Mouse (Mus musculus) intestine, embryonic 16.5 days (tissue): Measurements from ENCODE around the gene Lrwd1. TPM values are rescaled to one million over a fixed set of nuclear protein-coding genes. Genes with fewer than 3 reads are reported as not detected.
"Not testable (repeated sequence)": the region's sequence is repeated elsewhere in the genome, so short reads cannot be mapped to it uniquely, and the experiment has no call there.

ENCODE experiments used
- ATAC-seq: fragments of 200-750 bp; cut with Nextera tagmentation; 2 replicates; pipeline ENCODE4 v1.8.0; 2017; ENCODE audit warnings: moderate TSS enrichment, moderate library complexity
- H3K27ac ChIP-seq: fragments of 300-500 bp; sonication (generic); 2 replicates; pipeline ENCODE4 v1.5.1; 2014; ENCODE audit warnings: mild to moderate bottlenecking, low read length
- H3K27me3 ChIP-seq: fragments of 300-500 bp; sonication (generic); replicated peaks from 2 replicates; pipeline ENCODE4 v1.6.1; 2014; ENCODE audit warnings: low read length, control low read depth, mixed read lengths; ENCODE audit not compliant: control insufficient read depth, insufficient read depth
- H3K36me3 ChIP-seq: fragments of 300-500 bp; sonication (generic); 2 replicates; pipeline ENCODE4 v1.6.1; 2014; ENCODE audit warnings: low read length, control low read depth; ENCODE audit not compliant: control insufficient read depth, insufficient read depth
- H3K4me1 ChIP-seq: fragments of 300-500 bp; sonication (generic); 2 replicates; pipeline ENCODE4 v1.6.1; 2014; ENCODE audit warnings: low read length, control low read depth, mixed read lengths; ENCODE audit not compliant: control insufficient read depth, insufficient read depth
- H3K4me2 ChIP-seq: fragments of 300-500 bp; sonication (generic); 2 replicates; pipeline ENCODE4 v1.6.1; 2014; ENCODE audit warnings: low read depth, low read length, control low read depth
- H3K4me3 ChIP-seq: fragments of 300-500 bp; sonication (generic); 2 replicates; pipeline ENCODE4 v1.5.1; 2014; ENCODE audit warnings: mild to moderate bottlenecking, low read length
- H3K9ac ChIP-seq: fragments of 300-500 bp; sonication (generic); 2 replicates; pipeline ENCODE4 v1.6.1; 2014; ENCODE audit warnings: low read depth, low read length
- H3K9me3 ChIP-seq: fragments of 300-500 bp; sonication (generic); 2 replicates; pipeline ENCODE4 v1.6.1; 2016; ENCODE audit warnings: low read length, control low read depth; ENCODE audit not compliant: control insufficient read depth
- WGBS: fragments of 180-500 bp; shearing (Covaris S2); extraction: QIAGEN DNeasy Blood & Tissue Kit; methylation state at CpG from one replicate; pipeline ENCODE4 v1.1.7; 2014; 5-methylcytosine and 5-hydroxymethylcytosine counted together
- polyA plus RNA-seq: library from polyadenylated mRNA; unstranded; fragments of >200 nt; fragmentation: Nextera tagmentation; extraction: Ambion mirVana; gene quantifications from 2 replicates; pipeline ENCODE4 v1.2.1, GENCODE M21; 2015

Gene Lrwd1
- polyA plus RNA-seq, 1 experiment from 2014 or later = 22.7 TPM

DNA sequence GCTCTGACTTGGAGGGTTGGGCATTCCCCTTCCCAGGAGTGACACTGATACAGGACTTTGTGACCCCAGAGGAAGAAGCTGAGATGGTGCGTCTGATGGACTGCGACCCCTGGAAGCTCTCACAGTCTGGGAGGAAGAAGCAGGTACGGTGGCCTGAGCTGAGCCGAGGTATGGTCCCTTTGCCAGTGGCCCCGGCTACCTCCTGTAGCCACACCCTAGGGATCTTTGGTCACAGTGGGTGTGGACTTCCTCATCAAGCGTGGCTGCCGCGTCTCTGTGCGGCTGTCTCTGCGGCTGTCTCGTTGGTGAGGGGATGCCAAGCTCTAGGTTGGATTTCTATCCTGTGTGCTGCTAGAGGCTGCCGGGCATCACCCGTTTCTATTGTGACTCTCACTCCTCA lies 3.5 kb upstream of the Lrwd1 start:
- ATAC-seq = no peak
- no peak overlapping the region for H3K4me2 ChIP-seq
- H3K9me3 ChIP-seq = no peaks in the 10 kb centered on the region
- H3K4me3 ChIP-seq = no peak overlapping the region
- no peak overlapping the region for H3K9ac ChIP-seq
- peaks cover 12% of the 10 kb centered on the region; the same call in 1 of the 2 replicates for H3K4me1 ChIP-seq
- no peaks in the 10 kb centered on the region for H3K27me3 ChIP-seq
- WGBS = 88% methylated on average over 13 of the region's 13 CpGs
- H3K36me3 ChIP-seq = peaks cover 15% of the 10 kb centered on the region
- no peak overlapping the region for H3K27ac ChIP-seq

DNA sequence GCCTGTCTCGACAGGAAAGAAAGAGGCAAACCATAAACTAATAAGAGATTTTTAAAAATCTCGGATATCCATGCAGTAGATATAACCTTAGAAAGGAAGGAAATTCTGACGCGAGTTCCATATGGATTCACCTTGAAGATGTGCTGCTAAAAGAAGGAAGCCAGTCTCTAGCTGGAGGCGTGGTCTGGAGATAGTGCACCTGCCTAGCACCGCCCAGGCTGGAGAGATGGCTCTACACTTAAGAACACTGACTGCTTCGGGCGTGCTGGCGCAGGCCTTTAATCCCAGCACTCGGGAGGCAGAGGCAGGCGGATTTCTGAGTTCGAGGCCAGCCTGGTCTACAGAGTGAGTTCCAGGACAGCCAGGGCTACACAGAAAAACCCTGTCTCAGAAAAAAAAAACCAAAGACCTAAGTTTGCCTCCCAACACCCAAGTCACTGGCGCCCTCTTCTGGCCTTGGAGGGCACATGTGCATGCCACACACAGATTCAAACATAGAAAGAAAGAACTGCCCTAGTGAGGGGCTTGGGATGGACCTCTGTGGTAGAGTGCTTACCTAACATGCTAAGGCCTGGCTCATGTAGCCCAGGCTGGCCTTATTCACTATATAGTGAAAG lies 1.9 kb upstream of the Lrwd1 start:
- 71% methylated on average over 13 of the region's 13 CpGs for WGBS
- H3K36me3 ChIP-seq = peaks cover 15% of the 10 kb centered on the region
- no peak overlapping the region for H3K4me3 ChIP-seq
- no peaks in the 10 kb centered on the region for H3K27me3 ChIP-seq
- H3K9ac ChIP-seq = no peak overlapping the region
- H3K27ac ChIP-seq = no peak overlapping the region
- peaks cover 12% of the 10 kb centered on the region; the same call in 1 of the 2 replicates for H3K4me1 ChIP-seq
- H3K4me2 ChIP-seq = no peak overlapping the region
- no peak for ATAC-seq
- H3K9me3 ChIP-seq = no peaks in the 10 kb centered on the region

DNA sequence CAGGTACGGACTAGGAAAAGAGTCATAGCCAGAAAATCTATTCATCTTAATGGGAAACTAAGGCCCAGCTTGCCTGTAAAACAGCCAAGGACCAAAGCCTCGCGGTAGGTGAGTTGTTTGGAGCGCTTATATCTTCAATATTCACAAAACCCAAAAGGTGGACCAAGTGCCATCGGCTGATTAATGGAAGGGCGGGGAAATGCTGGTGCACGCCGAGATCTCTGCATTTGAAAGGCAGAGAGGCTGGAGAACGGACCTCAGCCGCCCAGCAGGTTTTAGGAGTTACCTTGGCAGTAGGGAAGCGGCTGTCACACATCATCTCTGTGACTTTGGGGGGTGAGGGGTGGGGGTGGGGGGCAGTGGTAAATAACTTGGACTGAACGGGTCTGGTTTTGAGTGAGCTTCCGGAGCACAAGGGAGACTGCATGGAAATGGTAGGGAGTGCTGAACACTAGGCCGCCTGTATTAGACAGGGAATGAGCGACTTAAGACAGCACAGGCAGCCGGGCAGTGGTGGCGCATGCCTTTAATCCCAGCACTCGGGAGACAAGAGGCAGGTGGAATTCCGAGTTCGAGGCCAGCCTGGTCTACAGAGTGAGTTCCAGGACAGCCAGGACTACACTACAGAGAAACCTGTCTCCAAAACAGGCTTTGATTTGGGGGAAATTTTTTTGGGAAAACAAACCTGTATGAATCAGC lies 567 bp upstream of the Lrwd1 start:
- H3K9ac ChIP-seq = peak overlapping the region; percentile 78
- peak; percentile 49 for ATAC-seq
- peak overlapping the region; percentile 58 for H3K27ac ChIP-seq
- no peaks in the 10 kb centered on the region for H3K27me3 ChIP-seq
- 5% methylated on average over 20 of the region's 20 CpGs for WGBS
- peak overlapping the region; percentile 65 for H3K4me2 ChIP-seq
- H3K4me3 ChIP-seq = peak overlapping the region; percentile 81
- no peaks in the 10 kb centered on the region for H3K9me3 ChIP-seq
- H3K4me1 ChIP-seq = peaks cover 12% of the 10 kb centered on the region; the same call in 1 of the 2 replicates
- peaks cover 10% of the 10 kb centered on the region for H3K36me3 ChIP-seq

DNA sequence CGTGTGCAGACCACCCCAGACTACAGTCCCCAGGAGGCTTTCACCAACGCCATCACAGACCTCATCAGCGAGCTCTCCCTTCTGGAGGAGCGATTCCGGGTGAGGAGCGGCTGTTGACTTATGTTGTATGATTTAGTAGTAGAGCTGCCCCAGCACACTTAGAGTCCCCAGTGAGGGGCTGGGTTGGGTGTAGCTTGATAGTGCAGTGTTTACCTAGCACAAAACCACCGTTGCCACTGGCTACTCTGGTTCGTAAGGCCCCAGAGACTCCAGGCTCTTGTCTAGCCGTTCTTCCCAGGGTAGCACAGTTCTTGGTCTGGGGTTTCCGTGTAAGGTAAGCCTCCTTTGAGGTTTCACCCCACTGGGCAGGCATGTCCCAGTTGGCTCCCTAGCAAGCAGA lies 13.7 kb downstream of the Lrwd1 start:
- no peak overlapping the region for H3K4me3 ChIP-seq
- H3K27ac ChIP-seq = no peak overlapping the region
- no peak overlapping the region for H3K4me2 ChIP-seq
- H3K9me3 ChIP-seq = no peaks in the 10 kb centered on the region
- H3K27me3 ChIP-seq = no peaks in the 10 kb centered on the region
- H3K9ac ChIP-seq = no peak overlapping the region
- H3K36me3 ChIP-seq = peaks cover 8% of the 10 kb centered on the region
- no peak for ATAC-seq
- 80% methylated on average over 10 of the region's 10 CpGs for WGBS
- peaks cover 10% of the 10 kb centered on the region for H3K4me1 ChIP-seq

DNA sequence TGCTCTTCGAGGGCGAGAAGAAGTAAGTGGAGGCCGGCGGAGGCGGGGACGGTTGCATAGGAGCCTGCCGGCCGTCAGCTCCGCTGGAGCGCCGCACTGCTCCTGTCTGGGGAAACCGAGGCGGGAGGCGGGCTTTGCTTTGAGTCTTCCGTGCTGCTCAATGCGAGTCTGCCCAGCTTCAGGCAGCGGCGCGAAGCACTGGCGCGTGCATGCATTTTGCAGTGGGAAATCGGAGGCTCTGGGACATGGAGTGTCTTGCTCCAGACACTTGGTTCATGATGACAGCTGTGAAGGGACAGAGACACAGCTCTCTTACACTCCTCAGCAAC lies 19.1 kb downstream of the Lrwd1 start:
- peak overlapping the region; percentile 85 for H3K9ac ChIP-seq
- ATAC-seq = peak; percentile 79

DNA sequence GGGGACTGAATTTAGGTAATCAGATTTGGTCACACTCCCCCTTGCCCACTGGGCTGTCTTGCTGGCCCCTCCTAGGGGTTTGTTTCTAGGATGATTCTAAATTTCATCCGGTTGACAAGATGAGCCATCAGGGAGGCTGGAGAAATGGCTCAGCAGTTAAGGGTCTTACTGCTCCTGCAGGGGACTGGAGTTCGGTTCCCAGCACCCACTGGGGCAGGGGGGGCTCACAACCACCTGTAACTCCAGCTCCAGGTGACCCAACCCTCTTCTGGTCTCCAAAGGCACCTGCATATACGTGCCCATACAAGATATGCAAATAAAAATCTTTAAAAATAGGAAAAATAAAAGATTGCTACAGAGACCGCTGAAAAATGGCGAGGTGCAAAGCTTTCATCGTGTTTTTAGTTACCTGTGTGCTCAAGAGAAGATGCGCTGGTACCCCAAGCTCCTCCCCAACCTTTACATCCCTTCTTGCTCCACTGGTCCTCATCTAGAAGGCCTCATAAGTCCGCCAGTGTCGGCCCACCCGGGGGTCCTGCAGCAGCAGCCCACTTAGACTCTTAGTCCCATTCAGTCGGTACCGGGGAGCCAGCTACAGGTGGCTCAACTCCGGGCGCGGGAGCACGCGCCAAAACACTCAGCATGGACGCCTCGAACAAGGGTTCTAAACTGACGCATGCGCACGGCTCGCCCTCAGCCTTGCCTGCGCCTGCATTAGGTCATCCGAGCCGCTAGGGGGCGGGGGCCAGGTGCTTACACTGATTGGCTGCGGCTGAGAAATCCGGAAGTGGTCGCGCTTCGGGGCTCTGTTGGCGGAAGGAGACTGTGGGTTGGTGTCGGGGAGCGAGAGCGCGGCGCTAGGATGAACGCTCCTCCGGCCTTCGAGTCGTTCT lies 19.7 kb downstream of the Lrwd1 start, which contains the start of gene Polr2j:
Gene Polr2j (plus strand): TSS at position 741 of the 893 bp plus-strand sequence.
- peak within 1 kb of the TSS; percentile 72 for H3K4me3 ChIP-seq
- H3K27ac ChIP-seq = 0 out of 2 replicates have a peak within 1 kb of the TSS, but pooled peaks have one; percentile 30
- peak within 1 kb of the TSS; percentile 85 for H3K9ac ChIP-seq
- H3K9me3 ChIP-seq = no peaks in the 10 kb centered on the region
- 3% methylated on average over 42 of the region's 42 CpGs for WGBS
- no peaks in the 10 kb centered on the region for H3K27me3 ChIP-seq
- peak within 1 kb of the TSS; percentile 93 for H3K4me2 ChIP-seq
- no peaks in the 10 kb centered on the region for H3K36me3 ChIP-seq
- peaks cover 15% of the 10 kb centered on the region for H3K4me1 ChIP-seq
- peak; percentile 98 for ATAC-seq

More for the DNA sequence above, 19.1 kb downstream of the Lrwd1 start:
- peak overlapping the region; percentile 89 for H3K4me2 ChIP-seq
- H3K4me1 ChIP-seq = peaks cover 15% of the 10 kb centered on the region
- no peaks in the 10 kb centered on the region for H3K9me3 ChIP-seq
- WGBS = under 1% methylated on average over 22 of the region's 22 CpGs
- H3K27ac ChIP-seq = 0 out of 2 replicates have a peak overlapping the region, but pooled peaks have one; percentile 30
- H3K36me3 ChIP-seq = no peaks in the 10 kb centered on the region
- H3K27me3 ChIP-seq = no peaks in the 10 kb centered on the region
- H3K4me3 ChIP-seq = peak overlapping the region; percentile 72

DNA sequence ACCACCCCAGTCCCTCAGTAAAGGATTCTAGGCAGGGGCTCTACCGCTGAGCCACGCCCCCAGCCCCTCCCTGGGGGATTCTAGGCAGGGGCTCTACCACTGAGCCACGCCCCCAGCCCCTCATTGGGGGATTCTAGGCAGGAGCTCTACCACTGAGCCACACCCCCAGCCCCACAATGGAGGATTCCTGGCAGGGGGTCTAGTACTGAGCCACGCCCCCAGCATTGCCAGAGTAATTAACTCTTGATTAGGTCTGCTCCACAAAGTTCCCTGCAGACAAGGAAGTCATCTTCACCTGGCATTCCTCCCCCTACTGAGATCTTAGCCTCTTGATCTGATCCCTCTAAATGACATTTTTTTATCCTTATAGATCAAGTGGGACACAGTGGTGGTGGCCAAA lies 22.3 kb downstream of the Lrwd1 start:
- H3K27me3 ChIP-seq = not testable (repeated sequence)

DNA sequence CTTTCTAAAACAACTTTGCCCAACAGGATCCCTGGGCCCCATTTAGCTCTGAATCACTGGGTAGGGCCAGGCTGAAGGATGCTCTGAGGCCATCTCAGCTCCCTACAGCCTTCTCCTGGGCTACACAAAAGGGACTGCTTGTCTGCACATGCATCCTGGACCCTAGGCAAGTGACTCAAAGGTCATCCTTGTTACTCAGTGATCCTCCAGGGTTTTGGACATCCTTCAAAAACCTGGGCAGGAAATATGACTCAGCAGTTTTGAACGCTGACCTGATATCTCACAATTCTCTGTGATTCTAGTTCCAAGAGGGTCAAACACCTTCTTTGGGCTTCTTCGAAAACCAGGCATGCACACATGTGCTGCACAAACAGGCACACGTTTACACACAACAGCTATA lies 26.8 kb downstream of the Lrwd1 start:
- no peaks in the 10 kb centered on the region for H3K9me3 ChIP-seq
- no peak overlapping the region for H3K9ac ChIP-seq
- no peaks in the 10 kb centered on the region for H3K27me3 ChIP-seq
- no peaks in the 10 kb centered on the region for H3K4me1 ChIP-seq
- WGBS = 75% methylated on average over 3 of the region's 3 CpGs
- no peak overlapping the region for H3K4me2 ChIP-seq
- no peak for ATAC-seq
- no peaks in the 10 kb centered on the region for H3K36me3 ChIP-seq
- H3K27ac ChIP-seq = no peak overlapping the region
- no peak overlapping the region for H3K4me3 ChIP-seq

More for the DNA sequence above, 22.3 kb downstream of the Lrwd1 start:
- not testable (repeated sequence) for H3K36me3 ChIP-seq, H3K4me2 ChIP-seq, H3K9me3 ChIP-seq, H3K9ac ChIP-seq, ATAC-seq, H3K27ac ChIP-seq, H3K4me3 ChIP-seq
- H3K4me1 ChIP-seq = peaks cover 15% of the 10 kb centered on the region
- WGBS = 32% methylated on average over 4 of the region's 4 CpGs

DNA sequence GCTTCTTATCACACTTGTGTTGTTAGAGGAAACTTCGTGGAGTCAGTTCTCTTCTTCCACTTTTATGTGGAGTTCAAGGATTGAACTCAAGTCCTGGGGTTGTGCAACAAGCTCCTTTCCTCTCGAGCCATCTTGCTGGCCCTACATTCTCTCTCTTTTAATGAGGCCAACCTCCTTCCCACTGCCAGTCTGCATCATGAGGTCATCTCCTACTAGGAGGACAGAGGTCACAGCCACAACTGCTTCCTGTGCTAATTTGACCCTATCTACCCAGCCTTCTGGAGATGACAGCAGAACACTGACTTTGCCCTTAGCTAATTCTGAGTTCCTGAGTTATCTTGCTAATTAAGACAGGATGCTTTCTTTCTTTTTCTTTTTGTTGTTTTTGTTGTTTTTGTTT lies 27.4 kb downstream of the Lrwd1 start:
- Histone ChIP-seq H3K27me3 (no peaks in the 10 kb centered on the region), H3K9me3 (no peaks in the 10 kb centered on the region), H3K36me3 (no peaks in the 10 kb centered on the region), H3K27ac (no peak overlapping the region), H3K4me2 (no peak overlapping the region), H3K9ac (no peak overlapping the region), H3K4me3 (no peak overlapping the region), H3K4me1 (no peaks in the 10 kb centered on the region)
- WGBS = 45% methylated on average over 2 of the region's 2 CpGs
- no peak for ATAC-seq
